ENCODE assay signal across 24 mouse cellular contexts in genomic region chr17:83245460-83245859, GRCm38 (mm10). TPM values are rescaled to one million over a fixed set of nuclear protein-coding genes. Genes with fewer than 3 reads are reported as not detected.
DNase-seq lines count a peak whose midpoint lies in the region; ATAC-seq and TF ChIP-seq lines count a peak whose summit lies in the region.
"Had no signal": no experiment of that assay in that cellular context is flagged by ENCODE, and none has a peak within 500 bp of the region (broad histone marks: within the 10 kb centered on the region; RNA-seq: fewer than 3 reads in every experiment).

No protein-coding gene starts in this region.

- no peak overlapping the region for H3K9ac ChIP-seq in heart, adult 2 months (ENCODE audit: low read depth, low read length)
- no peak overlapping the region for H3K9ac ChIP-seq in hindbrain, embryonic 14.5 days
- H3K9ac ChIP-seq in hindbrain, embryonic 16.5 days (ENCODE audit: low read depth, low read length) = no peak overlapping the region
- H3K9ac ChIP-seq in kidney, embryonic 15.5 days = no peak overlapping the region
- no peak overlapping the region for H3K9ac ChIP-seq in kidney, embryonic 16.5 days (replicated peaks; ENCODE audit: low read length)
- H3K9ac ChIP-seq: embryonic facial prominence, embryonic 12.5 days; forebrain, embryonic 13.5 days; forebrain, embryonic 15.5 days had no signal

- no peak for TF ChIP-seq CTCF in heart, adult 2 months (IDR thresholded peaks at IDR 0.05)

- H3K4me1 ChIP-seq in heart, adult 2 months (ENCODE audit: control insufficient read depth, insufficient read depth, low read length) = no peaks in the 10 kb centered on the region; the same call in 1 of the 2 replicates
- H3K4me1 ChIP-seq in hindbrain, embryonic 14.5 days (replicated peaks; ENCODE audit: control insufficient read depth, insufficient read depth, low read length) = no peaks in the 10 kb centered on the region; the same call in 1 of the 2 replicates
- peaks cover 3% of the 10 kb centered on the region for H3K4me1 ChIP-seq in hindbrain, embryonic 16.5 days (ENCODE audit: control insufficient read depth, insufficient read depth, low read depth, low read length)
- H3K4me1 ChIP-seq in kidney, embryonic 15.5 days = peaks cover 19% of the 10 kb centered on the region
- peaks cover 15% of the 10 kb centered on the region for H3K4me1 ChIP-seq in kidney, embryonic 16.5 days (ENCODE audit: insufficient read depth, low read length)
- H3K4me1 ChIP-seq: forebrain, embryonic 13.5 days; forebrain, embryonic 15.5 days had no signal

- no peak for TF ChIP-seq POLR2A in heart, adult 2 months (IDR thresholded peaks at IDR 0.05; ENCODE audit: insufficient read depth, low read depth, low read length)

- WGBS in heart, adult 2 months = 63% methylated on average over 3 of the region's 3 CpGs
- WGBS in hindbrain, embryonic 14.5 days = 70% methylated on average over 3 of the region's 3 CpGs
- WGBS in hindbrain, embryonic 16.5 days = 80% methylated on average over 3 of the region's 3 CpGs
- WGBS in kidney, embryonic 15.5 days = 71% methylated on average over 3 of the region's 3 CpGs
- 66% methylated on average over 3 of the region's 3 CpGs for WGBS in kidney, embryonic 16.5 days

- 0 out of 2 replicates have a peak, but pooled peaks have one; percentile 29 for ATAC-seq in hindbrain, embryonic 14.5 days (ENCODE audit: low FRiP score)
- no peak for ATAC-seq in hindbrain, embryonic 16.5 days
- 0 out of 2 replicates have a peak, but pooled peaks have one; percentile 47 for ATAC-seq in kidney, embryonic 15.5 days (replicated peaks; ENCODE audit: low FRiP score)
- no peak for ATAC-seq in kidney, embryonic 16.5 days (ENCODE audit: low FRiP score, low TSS enrichment)
- ATAC-seq: activated CD4-positive, CD25-positive, alpha-beta regulatory T cell, adult 4 months; CD4-positive, CD25-positive, alpha-beta regulatory T cell, adult 4 months; Patski had no signal

- no peak overlapping the region for H3K4me2 ChIP-seq in hindbrain, embryonic 14.5 days (replicated peaks)
- no peak overlapping the region for H3K4me2 ChIP-seq in hindbrain, embryonic 16.5 days (ENCODE audit: low read length)
- H3K4me2 ChIP-seq in kidney, embryonic 15.5 days = no peak overlapping the region
- no peak overlapping the region for H3K4me2 ChIP-seq in kidney, embryonic 16.5 days (replicated peaks; ENCODE audit: low read depth, low read length)
- H3K4me2 ChIP-seq: embryonic facial prominence, embryonic 12.5 days; forebrain, embryonic 13.5 days; forebrain, embryonic 15.5 days had no signal

- H3K36me3 ChIP-seq in heart, adult 2 months (ENCODE audit: control insufficient read depth, insufficient read depth, low read length) = no peaks in the 10 kb centered on the region
- no peaks in the 10 kb centered on the region for H3K36me3 ChIP-seq in hindbrain, embryonic 14.5 days (replicated peaks; ENCODE audit: control insufficient read depth, insufficient read depth)
- no peaks in the 10 kb centered on the region for H3K36me3 ChIP-seq in hindbrain, embryonic 16.5 days (ENCODE audit: control insufficient read depth, insufficient read depth, low read length)
- H3K36me3 ChIP-seq in kidney, embryonic 15.5 days = no peaks in the 10 kb centered on the region
- H3K36me3 ChIP-seq in kidney, embryonic 16.5 days (ENCODE audit: insufficient read depth, low read length) = no peaks in the 10 kb centered on the region
- H3K36me3 ChIP-seq: embryonic facial prominence, embryonic 10.5 days; embryonic facial prominence, embryonic 12.5 days; forebrain, embryonic 15.5 days; G1E had no signal

- no peak for TF ChIP-seq EP300 in heart, adult 2 months (IDR thresholded peaks at IDR 0.05; ENCODE audit: insufficient read depth, low read depth, low read length)

- H3K27ac ChIP-seq in heart, adult 2 months = no peak overlapping the region
- no peak overlapping the region for H3K27ac ChIP-seq in hindbrain, embryonic 14.5 days
- H3K27ac ChIP-seq in hindbrain, embryonic 16.5 days (ENCODE audit: low read depth, low read length) = no peak overlapping the region
- H3K27ac ChIP-seq in kidney, embryonic 15.5 days = no peak overlapping the region
- H3K27ac ChIP-seq in kidney, embryonic 16.5 days (ENCODE audit: low read length) = no peak overlapping the region
- H3K27ac ChIP-seq: embryonic facial prominence, embryonic 10.5 days; embryonic facial prominence, embryonic 12.5 days; forebrain, embryonic 13.5 days; forebrain, embryonic 15.5 days had no signal

- H3K4me3 ChIP-seq in heart, adult 2 months = no peak overlapping the region
- H3K4me3 ChIP-seq in hindbrain, embryonic 14.5 days (replicated peaks; ENCODE audit: low read length) = no peak overlapping the region
- no peak overlapping the region for H3K4me3 ChIP-seq in hindbrain, embryonic 16.5 days (ENCODE audit: low read length)
- no peak overlapping the region for H3K4me3 ChIP-seq in kidney, embryonic 15.5 days (replicated peaks)
- H3K4me3 ChIP-seq in kidney, embryonic 16.5 days (ENCODE audit: low read length) = no peak overlapping the region
- H3K4me3 ChIP-seq: embryonic facial prominence, embryonic 10.5 days; embryonic facial prominence, embryonic 12.5 days; forebrain, embryonic 13.5 days; forebrain, embryonic 15.5 days had no signal

- no peaks in the 10 kb centered on the region for H3K9me3 ChIP-seq in hindbrain, embryonic 14.5 days (ENCODE audit: control insufficient read depth, low read length)
- H3K9me3 ChIP-seq in hindbrain, embryonic 16.5 days (ENCODE audit: control insufficient read depth, low read length) = no peaks in the 10 kb centered on the region
- no peaks in the 10 kb centered on the region for H3K9me3 ChIP-seq in kidney, embryonic 15.5 days (replicated peaks)
- no peaks in the 10 kb centered on the region for H3K9me3 ChIP-seq in kidney, embryonic 16.5 days (ENCODE audit: low read length)
- H3K9me3 ChIP-seq: embryonic facial prominence, embryonic 10.5 days; embryonic facial prominence, embryonic 12.5 days; forebrain, embryonic 13.5 days; forebrain, embryonic 15.5 days had no signal

- no peaks in the 10 kb centered on the region for H3K79me2 ChIP-seq in heart, adult 2 months (replicated peaks; ENCODE audit: control insufficient read depth, insufficient read depth, low read length)

- intact Hi-C loops in heart, adult 2 months (cut with DNase I) = no loop called here

- no peaks in the 10 kb centered on the region for H3K27me3 ChIP-seq in heart, adult 2 months (ENCODE audit: control insufficient read depth, insufficient read depth, low read length)
- no peaks in the 10 kb centered on the region for H3K27me3 ChIP-seq in hindbrain, embryonic 14.5 days (ENCODE audit: control insufficient read depth, insufficient read depth, low read length)
- no peaks in the 10 kb centered on the region; the same call in 1 of the 2 replicates for H3K27me3 ChIP-seq in hindbrain, embryonic 16.5 days (replicated peaks; ENCODE audit: control insufficient read depth, insufficient read depth, low read length)
- H3K27me3 ChIP-seq in kidney, embryonic 15.5 days = 0 out of 2 replicates have a peak, but pooled peaks cover 4% of the 10 kb centered on the region
- no peaks in the 10 kb centered on the region for H3K27me3 ChIP-seq in kidney, embryonic 16.5 days (ENCODE audit: insufficient read depth, low read length)
- H3K27me3 ChIP-seq: CH12.LX; embryonic facial prominence, embryonic 12.5 days; forebrain, embryonic 13.5 days; forebrain, embryonic 15.5 days; Patski had no signal

- DNase-seq in heart, adult 11 months = peak; percentile 56
- no peak for DNase-seq in heart, adult 2 months
- no peak for DNase-seq in hindbrain, embryonic 14.5 days (ENCODE audit: low spot score)
- DNase-seq: adrenal gland, adult 8-10 months; adrenal gland, postnatal 14 days; adrenal gland, postnatal 36 days; B cell, adult 2 months; cerebellum, adult 11-12 months; cerebellum, adult 2 months; cerebellum, adult 9-10 months; cerebellum, postnatal 10 days; cerebellum, postnatal 25 days had no signal

RNA-seq across cellular contexts. Expression of gene Pkdcc, which starts 30.4 kb away (rescaled TPM):
- 10 to 100 TPM; 45.5 to 45.7 TPM for total RNA-seq in heart, adult 2 months (2021)
- polyA plus RNA-seq in heart, adult 2 months (2012; rRNA removed) = 63.0 and 81.8 TPM in 2 replicates
- polyA plus RNA-seq in hindbrain, embryonic 14.5 days (2014; fragmentation: Nextera tagmentation; extraction: Ambion mirVana) = 5.5 and 7.5 TPM in 2 replicates
- polyA plus RNA-seq in hindbrain, embryonic 16.5 days (2015; fragmentation: Nextera tagmentation; extraction: Ambion mirVana) = 5.0 and 5.1 TPM in 2 replicates
- polyA plus RNA-seq in kidney, embryonic 15.5 days (2015; fragmentation: Nextera tagmentation; extraction: Ambion mirVana) = 29.3 and 33.2 TPM in 2 replicates
- polyA plus RNA-seq in kidney, embryonic 16.5 days (2015; fragmentation: Nextera tagmentation; extraction: Ambion mirVana) = 29.9 and 31.6 TPM in 2 replicates
- total RNA-seq: G1E had no signal
- polyA plus RNA-seq: CD4-positive, CD25-positive, alpha-beta regulatory T cell, adult 4 months; G1E had no signal

Comparison
In these comparisons a context has a peak if more than half of its experiments do, and no peak if none do; other contexts are left out.
1. ATAC-seq: peak in hindbrain, embryonic 14.5 days (single experiment) and kidney, embryonic 15.5 days (single experiment); none in hindbrain, embryonic 16.5 days (single experiment) and kidney, embryonic 16.5 days (single experiment).